Mouse (Mus musculus): ENCODE results near the gene Ghr. TPM values are rescaled to one million over a fixed set of nuclear protein-coding genes. Genes with fewer than 3 reads are reported as not detected.

Gene Ghr
- polyA plus RNA-seq, 1 experiment from 2014 or later: 96.4 TPM

GRCm38 (mm10) chr15:3293477-3293876 lies 289.8 kb downstream of the Ghr start:
- TF ChIP-seq CTCF (IDR thresholded peaks at IDR 0.05) (no peak), EP300 (IDR thresholded peaks at IDR 0.05) (no peak)
- 38% methylated on average over 1 of the region's 1 CpGs for WGBS
- H3K27ac ChIP-seq (ENCODE audit: low read length): no peak overlapping the region
- H3K4me3 ChIP-seq (ENCODE audit: low read depth, low read length): no peak overlapping the region
- H3K4me2 ChIP-seq (replicated peaks; ENCODE audit: low read depth, low read length): no peak overlapping the region
- no peaks in the 10 kb centered on the region for H3K9me3 ChIP-seq (ENCODE audit: low read length)
- H3K27me3 ChIP-seq (replicated peaks; ENCODE audit: insufficient read depth, low read length): no peaks in the 10 kb centered on the region
- ATAC-seq (no peak), DNase-seq (ENCODE audit: low spot score) (no peak)
- H3K4me1 ChIP-seq (ENCODE audit: insufficient read depth, low read depth, low read length): no peaks in the 10 kb centered on the region
- H3K36me3 ChIP-seq (ENCODE audit: insufficient read depth, low read length): no peaks in the 10 kb centered on the region
- no peak overlapping the region for H3K9ac ChIP-seq (replicated peaks; ENCODE audit: low read depth)

GRCm38 (mm10) chr15:3290435-3290834 lies 292.9 kb downstream of the Ghr start:
- ATAC-seq: no peak
- no peaks in the 10 kb centered on the region; the same call in 1 of the 2 replicates for H3K4me1 ChIP-seq (ENCODE audit: insufficient read depth, low read depth, low read length)
- H3K9ac ChIP-seq (replicated peaks; ENCODE audit: low read depth): no peak overlapping the region
- H3K4me2 ChIP-seq (replicated peaks; ENCODE audit: low read depth, low read length): no peak overlapping the region
- no peak overlapping the region for H3K27ac ChIP-seq (ENCODE audit: low read length)
- H3K36me3 ChIP-seq (ENCODE audit: insufficient read depth, low read length): no peaks in the 10 kb centered on the region
- DNase-seq (ENCODE audit: low spot score): no peak
- no peaks in the 10 kb centered on the region for H3K9me3 ChIP-seq (ENCODE audit: low read length)
- 86% methylated on average over 3 of the region's 3 CpGs for WGBS
- no peak overlapping the region for H3K4me3 ChIP-seq (ENCODE audit: low read depth, low read length)
- TF ChIP-seq CTCF (IDR thresholded peaks at IDR 0.05) (no peak), EP300 (IDR thresholded peaks at IDR 0.05) (no peak)
- H3K27me3 ChIP-seq (replicated peaks; ENCODE audit: insufficient read depth, low read length): no peaks in the 10 kb centered on the region

- no peaks in the 10 kb centered on the region for H3K9me3 ChIP-seq (ENCODE audit: low read length)
- no peak overlapping the region for H3K4me3 ChIP-seq (ENCODE audit: low read depth, low read length)
- H3K27me3 ChIP-seq (replicated peaks; ENCODE audit: insufficient read depth, low read length): no peaks in the 10 kb centered on the region
- no peak overlapping the region for H3K27ac ChIP-seq (ENCODE audit: low read length)
- H3K36me3 ChIP-seq (ENCODE audit: insufficient read depth, low read length): peaks cover 3% of the 10 kb centered on the region; the same call in 1 of the 2 replicates
- DNase-seq (ENCODE audit: low spot score) (peak; percentile 40), ATAC-seq (peak; percentile 62)
- H3K9ac ChIP-seq (replicated peaks; ENCODE audit: low read depth): no peak overlapping the region
- TF ChIP-seq EP300 (IDR thresholded peaks at IDR 0.05) (peak; percentile 23; the same call in 1 of the 2 replicates), CTCF (IDR thresholded peaks at IDR 0.05) (no peak)
- no peaks in the 10 kb centered on the region; the same call in 1 of the 2 replicates for H3K4me1 ChIP-seq (ENCODE audit: insufficient read depth, low read depth, low read length)
- H3K4me2 ChIP-seq (replicated peaks; ENCODE audit: low read depth, low read length): no peak overlapping the region
Measured at GRCm38 (mm10) chr15:3286032-3286431, 297.3 kb downstream of the Ghr start.

GRCm38 (mm10) chr15:3281737-3282136 lies 301.6 kb downstream of the Ghr start:
- H3K9me3 ChIP-seq (ENCODE audit: low read length): no peaks in the 10 kb centered on the region

GRCm38 (mm10) chr15:3281216-3281615 lies 302.1 kb downstream of the Ghr start:
- peaks cover 12% of the 10 kb centered on the region; the same call in 1 of the 2 replicates for H3K36me3 ChIP-seq (ENCODE audit: insufficient read depth, low read length)
- no peak for TF ChIP-seq EP300 (IDR thresholded peaks at IDR 0.05)
- TF ChIP-seq CTCF (IDR thresholded peaks at IDR 0.05): no peak
- H3K4me3 ChIP-seq (ENCODE audit: low read depth, low read length): no peak overlapping the region
- no peak overlapping the region for H3K27ac ChIP-seq (ENCODE audit: low read length)
- H3K9ac ChIP-seq (replicated peaks; ENCODE audit: low read depth): no peak overlapping the region
- H3K9me3 ChIP-seq (ENCODE audit: low read length): no peaks in the 10 kb centered on the region
- H3K4me2 ChIP-seq (replicated peaks; ENCODE audit: low read depth, low read length): no peak overlapping the region
- DNase-seq (ENCODE audit: low spot score) (peak; percentile 35), ATAC-seq (no peak)
- H3K4me1 ChIP-seq (ENCODE audit: insufficient read depth, low read depth, low read length): no peaks in the 10 kb centered on the region; the same call in 1 of the 2 replicates
- H3K27me3 ChIP-seq (replicated peaks; ENCODE audit: insufficient read depth, low read length): no peaks in the 10 kb centered on the region

More at GRCm38 (mm10) chr15:3281737-3282136, 301.6 kb downstream of the Ghr start:
- H3K27ac ChIP-seq (ENCODE audit: low read length): no peak overlapping the region
- no peak for ATAC-seq
- no peak for DNase-seq (ENCODE audit: low spot score)
- 88% methylated on average over 1 of the region's 1 CpGs for WGBS
- H3K9ac ChIP-seq (replicated peaks; ENCODE audit: low read depth): no peak overlapping the region
- no peaks in the 10 kb centered on the region; the same call in 1 of the 2 replicates for H3K4me1 ChIP-seq (ENCODE audit: insufficient read depth, low read depth, low read length)
- TF ChIP-seq EP300 (IDR thresholded peaks at IDR 0.05) (no peak), CTCF (IDR thresholded peaks at IDR 0.05) (no peak)
- H3K36me3 ChIP-seq (ENCODE audit: insufficient read depth, low read length): peaks cover 8% of the 10 kb centered on the region; the same call in 1 of the 2 replicates
- H3K4me3 ChIP-seq (ENCODE audit: low read depth, low read length): no peak overlapping the region
- H3K27me3 ChIP-seq (replicated peaks; ENCODE audit: insufficient read depth, low read length): no peaks in the 10 kb centered on the region
- H3K4me2 ChIP-seq (replicated peaks; ENCODE audit: low read depth, low read length): no peak overlapping the region

- no peaks in the 10 kb centered on the region for H3K4me1 ChIP-seq (ENCODE audit: insufficient read depth, low read depth, low read length)
- H3K36me3 ChIP-seq (ENCODE audit: insufficient read depth, low read length): peaks cover 20% of the 10 kb centered on the region; the same call in 1 of the 2 replicates
- WGBS: 75% methylated on average over 7 of the region's 7 CpGs
- ATAC-seq (no peak), DNase-seq (ENCODE audit: low spot score) (no peak)
- H3K27me3 ChIP-seq (replicated peaks; ENCODE audit: insufficient read depth, low read length): no peaks in the 10 kb centered on the region
- no peak overlapping the region for H3K27ac ChIP-seq (ENCODE audit: low read length)
- no peaks in the 10 kb centered on the region for H3K9me3 ChIP-seq (ENCODE audit: low read length)
- H3K9ac ChIP-seq (replicated peaks; ENCODE audit: low read depth): no peak overlapping the region
- H3K4me2 ChIP-seq (replicated peaks; ENCODE audit: low read depth, low read length): no peak overlapping the region
- H3K4me3 ChIP-seq (ENCODE audit: low read depth, low read length): no peak overlapping the region
- TF ChIP-seq CTCF (IDR thresholded peaks at IDR 0.05): no peak
- no peak for TF ChIP-seq EP300 (IDR thresholded peaks at IDR 0.05)
Measured at GRCm38 (mm10) chr15:3279242-3279641, 304.1 kb downstream of the Ghr start.

- ATAC-seq: no peak
- H3K9me3 ChIP-seq (ENCODE audit: low read length): no peaks in the 10 kb centered on the region
- H3K27ac ChIP-seq (ENCODE audit: low read length): no peak overlapping the region
- H3K4me3 ChIP-seq (ENCODE audit: low read depth, low read length): no peak overlapping the region
- no peak overlapping the region for H3K4me2 ChIP-seq (replicated peaks; ENCODE audit: low read depth, low read length)
- no peak for DNase-seq (ENCODE audit: low spot score)
- no peaks in the 10 kb centered on the region for H3K27me3 ChIP-seq (replicated peaks; ENCODE audit: insufficient read depth, low read length)
- peaks cover 20% of the 10 kb centered on the region; the same call in 1 of the 2 replicates for H3K36me3 ChIP-seq (ENCODE audit: insufficient read depth, low read length)
- 88% methylated on average over 2 of the region's 2 CpGs for WGBS
- peaks cover 5% of the 10 kb centered on the region; the same call in 1 of the 2 replicates for H3K4me1 ChIP-seq (ENCODE audit: insufficient read depth, low read depth, low read length)
- TF ChIP-seq CTCF (IDR thresholded peaks at IDR 0.05): peak; percentile 51
- no peak for TF ChIP-seq EP300 (IDR thresholded peaks at IDR 0.05)
- H3K9ac ChIP-seq (replicated peaks; ENCODE audit: low read depth): no peak overlapping the region
Measured at GRCm38 (mm10) chr15:3277391-3277790, 305.9 kb downstream of the Ghr start.

All from lung, postnatal 0 days (tissue).